16 mouse cellular contexts compared by ENCODE assay signal in genomic region chr10:120399846-120400510, GRCm38 (mm10).
DNase-seq lines count a peak whose midpoint lies in the region; ATAC-seq and TF ChIP-seq lines count a peak whose summit lies in the region.
"Had no signal": no experiment of that assay in that cellular context is flagged by ENCODE, and none has a peak within 500 bp of the region (broad histone marks: within the 10 kb centered on the region; RNA-seq: fewer than 3 reads in every experiment).

No protein-coding gene starts in this region.

- no peaks in the 10 kb centered on the region for H3K27me3 ChIP-seq in heart, embryonic 13.5 days (replicated peaks)
- H3K27me3 ChIP-seq in heart, adult 2 months (ENCODE audit: control insufficient read depth, insufficient read depth, low read length) = no peaks in the 10 kb centered on the region
- H3K27me3 ChIP-seq in lung, embryonic 16.5 days (ENCODE audit: control insufficient read depth, insufficient read depth, low read depth, low read length) = no peaks in the 10 kb centered on the region
- H3K27me3 ChIP-seq in intestine, embryonic 16.5 days (replicated peaks; ENCODE audit: control insufficient read depth, insufficient read depth, low read length) = no peaks in the 10 kb centered on the region
- H3K27me3 ChIP-seq: midbrain, embryonic 12.5 days; neural tube, embryonic 12.5 days; Patski had no signal

- TF ChIP-seq CTCF in heart, adult 2 months (IDR thresholded peaks at IDR 0.05) = no peak

- peaks cover 50% of the 10 kb centered on the region for H3K4me1 ChIP-seq in heart, embryonic 13.5 days
- no peaks in the 10 kb centered on the region for H3K4me1 ChIP-seq in heart, adult 2 months (ENCODE audit: control insufficient read depth, insufficient read depth, low read length)
- peaks cover 29% of the 10 kb centered on the region for H3K4me1 ChIP-seq in lung, embryonic 16.5 days (replicated peaks; ENCODE audit: control insufficient read depth, insufficient read depth, low read length)
- H3K4me1 ChIP-seq in intestine, embryonic 16.5 days (ENCODE audit: control insufficient read depth, insufficient read depth, low read length) = peaks cover 50% of the 10 kb centered on the region

- H3K27ac ChIP-seq in heart, embryonic 13.5 days (replicated peaks) = peak overlapping the region; percentile 56
- H3K27ac ChIP-seq in heart, adult 2 months = no peak overlapping the region
- H3K27ac ChIP-seq in lung, embryonic 16.5 days (ENCODE audit: low read length) = peak overlapping the region; percentile 35; the same call in 1 of the 2 replicates
- peak overlapping the region; percentile 76 for H3K27ac ChIP-seq in intestine, embryonic 16.5 days (ENCODE audit: low read length)
- H3K27ac ChIP-seq: midbrain, embryonic 12.5 days; neural tube, embryonic 12.5 days had no signal

- H3K9me3 ChIP-seq in heart, embryonic 13.5 days = no peaks in the 10 kb centered on the region
- H3K9me3 ChIP-seq in lung, embryonic 16.5 days (ENCODE audit: control insufficient read depth, low read length) = no peaks in the 10 kb centered on the region
- no peaks in the 10 kb centered on the region for H3K9me3 ChIP-seq in intestine, embryonic 16.5 days (ENCODE audit: control insufficient read depth, low read length)
- H3K9me3 ChIP-seq: midbrain, embryonic 12.5 days; neural tube, embryonic 12.5 days had no signal

- H3K79me2 ChIP-seq in heart, adult 2 months (replicated peaks; ENCODE audit: control insufficient read depth, insufficient read depth, low read length) = no peaks in the 10 kb centered on the region

- no peak overlapping the region for H3K4me2 ChIP-seq in heart, embryonic 13.5 days
- H3K4me2 ChIP-seq in lung, embryonic 16.5 days (ENCODE audit: low read depth, low read length) = no peak overlapping the region
- peak overlapping the region; percentile 7; the same call in 1 of the 2 replicates for H3K4me2 ChIP-seq in intestine, embryonic 16.5 days (ENCODE audit: low read depth, low read length)
- H3K4me2 ChIP-seq: midbrain, embryonic 12.5 days; neural tube, embryonic 12.5 days had no signal

- TF ChIP-seq POLR2A in heart, adult 2 months (IDR thresholded peaks at IDR 0.05; ENCODE audit: insufficient read depth, low read depth, low read length) = no peak

- ATAC-seq in heart, embryonic 13.5 days (ENCODE audit: extremely low read depth, insufficient number of reproducible peaks, low FRiP score, low TSS enrichment) = no peak
- no peak for ATAC-seq in lung, embryonic 16.5 days (ENCODE audit: low read depth)
- 0 out of 2 replicates have a peak, but pooled peaks have one; percentile 16 for ATAC-seq in intestine, embryonic 16.5 days
- no peak for ATAC-seq in erythroid progenitor cell, adult 5-6 weeks (replicated peaks; ENCODE audit: low FRiP score, poor library complexity, severe bottlenecking)
- ATAC-seq: inflammation-experienced regulatory T-cells, adult 6 months; Patski had no signal

- WGBS in heart, embryonic 13.5 days = 60% methylated on average over 9 of the region's 9 CpGs
- WGBS in heart, adult 2 months = 65% methylated on average over 9 of the region's 9 CpGs
- WGBS in lung, embryonic 16.5 days = 44% methylated on average over 9 of the region's 9 CpGs
- WGBS in intestine, embryonic 16.5 days = 49% methylated on average over 9 of the region's 9 CpGs

- DNase-seq in heart, adult 2 months = no peak
- no peak for DNase-seq in lung, adult 18-20 months
- no peak for DNase-seq in left cerebral cortex, adult 18-20 months (ENCODE audit: low spot score in 2 of 2)
- DNase-seq: adrenal gland, postnatal 36 days; layer of hippocampus, adult 9-11 months; lung, postnatal 10 days; retina, postnatal 1 day; thymus, postnatal 14 days had no signal

- H3K36me3 ChIP-seq in heart, embryonic 13.5 days = no peaks in the 10 kb centered on the region
- H3K36me3 ChIP-seq in heart, adult 2 months (ENCODE audit: control insufficient read depth, insufficient read depth, low read length) = no peaks in the 10 kb centered on the region
- no peaks in the 10 kb centered on the region for H3K36me3 ChIP-seq in lung, embryonic 16.5 days (ENCODE audit: control insufficient read depth, insufficient read depth, low read length)
- no peaks in the 10 kb centered on the region for H3K36me3 ChIP-seq in intestine, embryonic 16.5 days (ENCODE audit: control insufficient read depth, insufficient read depth, low read length)
- H3K36me3 ChIP-seq: midbrain, embryonic 12.5 days; neural tube, embryonic 12.5 days had no signal

- 0 out of 2 replicates have a peak overlapping the region, but pooled peaks have one; percentile 10 for H3K9ac ChIP-seq in heart, embryonic 13.5 days
- H3K9ac ChIP-seq in heart, adult 2 months (ENCODE audit: low read depth, low read length) = no peak overlapping the region
- H3K9ac ChIP-seq in lung, embryonic 16.5 days (ENCODE audit: low read length) = no peak overlapping the region; the same call in 1 of the 2 replicates
- 0 out of 2 replicates have a peak overlapping the region, but pooled peaks have one; percentile 21 for H3K9ac ChIP-seq in intestine, embryonic 16.5 days (ENCODE audit: low read depth, low read length)
- H3K9ac ChIP-seq: midbrain, embryonic 12.5 days; neural tube, embryonic 12.5 days had no signal

- intact Hi-C loops in heart, adult 2 months (cut with DNase I) = no loop called here

- H3K4me3 ChIP-seq in heart, embryonic 13.5 days = no peak overlapping the region
- H3K4me3 ChIP-seq in heart, adult 2 months = no peak overlapping the region
- H3K4me3 ChIP-seq in lung, embryonic 16.5 days (ENCODE audit: low read length) = no peak overlapping the region
- H3K4me3 ChIP-seq in intestine, embryonic 16.5 days (ENCODE audit: low read length) = no peak overlapping the region
- H3K4me3 ChIP-seq: midbrain, embryonic 12.5 days; neural tube, embryonic 12.5 days had no signal

- no peak for TF ChIP-seq EP300 in heart, adult 2 months (IDR thresholded peaks at IDR 0.05; ENCODE audit: insufficient read depth, low read depth, low read length)

Comparison
In these comparisons a context has a peak if more than half of its experiments do, and no peak if none do; other contexts are left out.
1. H3K9ac ChIP-seq: peak in heart, embryonic 13.5 days (single experiment) and intestine, embryonic 16.5 days (single experiment); none in heart, adult 2 months (single experiment) and lung, embryonic 16.5 days (single experiment).